Mouse (Mus musculus): ENCODE measurements around the gene Lrrc75a.

DNA sequence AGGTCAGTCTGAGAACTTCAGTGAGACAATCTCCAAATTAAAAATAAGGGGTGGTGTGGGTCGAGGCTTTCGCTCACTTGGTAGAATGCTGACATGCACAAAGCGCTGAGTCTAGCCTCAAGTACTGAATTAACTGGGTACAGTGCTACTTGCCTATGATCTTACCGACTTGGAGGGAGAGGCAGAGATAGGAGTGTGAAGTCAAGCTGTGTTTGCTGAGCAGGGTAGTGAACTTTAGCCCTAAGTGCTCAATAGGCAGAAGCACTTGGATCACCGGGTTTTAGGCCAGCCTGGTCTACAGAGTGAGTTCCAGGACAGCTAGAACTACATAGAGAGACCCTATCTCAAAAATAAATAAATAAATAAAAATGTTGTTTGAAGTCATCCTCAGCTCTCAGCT lies 91.1 kb downstream of the Lrrc75a start:
- TF ChIP-seq POLR2A (IDR thresholded peaks at IDR 0.05; ENCODE audit: insufficient read depth, low read depth, low read length) (no peak), CTCF (IDR thresholded peaks at IDR 0.05; ENCODE audit: insufficient read depth, low read depth, low read length) (no peak)
